Mouse (Mus musculus): ENCODE measurements around the gene Cdk17. TPM values are rescaled to one million over a fixed set of nuclear protein-coding genes. Genes with fewer than 3 reads are reported as not detected.
A peak's percentile ranks its signal among the peaks of the same experiment; 100 is the strongest.

The Cdk17 gene
- polyA plus RNA-seq, 2 experiments from 2014 or later: 32.3 to 44.2 TPM

DNA sequence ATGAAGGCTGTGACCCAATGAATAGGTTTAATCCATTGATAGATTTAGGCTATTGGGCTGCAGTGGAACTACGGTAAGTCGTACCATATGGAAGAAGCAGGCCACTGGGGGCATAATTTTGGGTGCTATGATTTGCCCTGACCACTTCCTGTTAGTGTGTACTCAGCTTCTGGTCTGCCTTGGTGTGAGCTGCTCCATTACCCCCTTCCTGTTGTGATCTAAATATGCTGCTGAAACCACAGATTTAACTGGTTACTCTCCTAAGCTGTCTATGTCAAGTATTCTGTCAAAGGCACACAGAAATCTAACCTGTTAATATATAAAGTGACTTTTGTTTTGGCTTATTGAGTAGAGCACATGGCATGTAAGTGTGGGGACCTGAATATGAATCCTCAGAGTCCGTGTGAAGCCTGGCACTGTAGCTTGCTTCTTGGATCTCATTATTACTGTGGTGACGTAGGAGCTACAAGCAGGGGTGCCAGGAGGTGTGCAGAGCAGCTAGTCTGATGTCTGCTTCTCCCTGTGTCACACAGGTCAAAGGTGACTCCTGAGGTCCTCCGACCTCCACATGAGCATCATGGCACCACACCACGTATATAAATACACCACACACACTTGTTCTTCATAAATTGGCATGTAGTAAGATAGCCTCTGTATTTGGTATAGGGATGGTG lies 10.6 kb downstream of the Cdk17 start:
- ATAC-seq: peak; percentile 89

DNA sequence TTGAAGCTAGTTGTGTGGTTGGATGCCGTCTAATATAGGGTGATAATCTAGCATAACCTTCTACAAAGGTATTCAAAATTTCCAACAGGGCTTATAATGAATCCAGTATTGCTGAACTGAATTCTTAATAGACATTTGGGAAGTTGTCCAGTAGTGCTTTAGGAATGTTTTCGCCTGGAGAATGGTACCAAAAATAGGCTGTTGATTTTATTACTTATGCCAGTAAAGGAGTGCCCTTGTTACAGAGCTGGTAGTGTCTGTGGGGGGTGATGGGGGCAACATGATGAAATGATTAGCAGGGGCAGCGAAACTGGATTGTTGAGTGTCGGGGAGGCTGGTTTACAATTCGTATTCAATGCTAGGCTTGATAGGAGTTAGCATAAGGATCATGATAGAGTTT lies 16.8 kb downstream of the Cdk17 start:
- ATAC-seq: no peak

DNA sequence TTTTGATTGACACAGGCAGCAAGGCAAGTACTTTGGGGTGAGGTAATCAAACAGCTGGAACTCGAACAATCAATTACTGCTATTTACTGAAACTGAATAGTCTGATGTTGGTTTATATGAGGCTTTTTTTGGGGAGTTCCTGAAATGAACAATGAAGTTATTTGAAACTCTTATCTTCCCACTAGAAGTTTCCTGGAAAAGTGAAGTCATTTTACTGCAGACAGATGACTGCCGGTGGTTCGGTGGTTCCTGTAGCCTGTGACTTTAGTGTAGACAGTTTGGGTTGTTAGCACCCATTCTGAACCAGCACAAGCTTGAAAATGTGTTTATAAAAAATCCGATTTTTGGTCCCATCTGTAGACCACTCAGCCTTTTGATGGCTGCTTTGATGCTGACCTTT lies 17.2 kb downstream of the Cdk17 start:
- ATAC-seq: no peak

DNA sequence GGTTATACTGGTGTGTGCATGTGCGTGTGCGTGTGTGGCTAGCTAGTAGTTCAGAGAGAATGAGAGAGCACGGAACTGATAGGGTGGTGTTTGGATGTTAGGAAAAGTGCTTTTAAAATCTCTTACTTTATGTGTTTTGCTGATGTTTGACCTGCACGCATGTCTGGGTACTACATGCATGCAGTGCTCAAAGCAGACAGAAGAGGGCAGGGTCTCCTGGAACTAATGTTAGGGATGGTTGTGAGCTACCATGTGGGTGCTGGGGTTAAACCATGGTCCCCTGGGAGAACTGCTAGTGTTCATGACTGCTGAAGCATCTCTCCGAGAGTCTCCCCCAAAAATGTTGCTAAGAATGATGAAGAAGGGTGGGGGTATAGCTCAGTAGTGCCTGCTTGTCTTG lies 18.0 kb downstream of the Cdk17 start:
- no peak for ATAC-seq

DNA sequence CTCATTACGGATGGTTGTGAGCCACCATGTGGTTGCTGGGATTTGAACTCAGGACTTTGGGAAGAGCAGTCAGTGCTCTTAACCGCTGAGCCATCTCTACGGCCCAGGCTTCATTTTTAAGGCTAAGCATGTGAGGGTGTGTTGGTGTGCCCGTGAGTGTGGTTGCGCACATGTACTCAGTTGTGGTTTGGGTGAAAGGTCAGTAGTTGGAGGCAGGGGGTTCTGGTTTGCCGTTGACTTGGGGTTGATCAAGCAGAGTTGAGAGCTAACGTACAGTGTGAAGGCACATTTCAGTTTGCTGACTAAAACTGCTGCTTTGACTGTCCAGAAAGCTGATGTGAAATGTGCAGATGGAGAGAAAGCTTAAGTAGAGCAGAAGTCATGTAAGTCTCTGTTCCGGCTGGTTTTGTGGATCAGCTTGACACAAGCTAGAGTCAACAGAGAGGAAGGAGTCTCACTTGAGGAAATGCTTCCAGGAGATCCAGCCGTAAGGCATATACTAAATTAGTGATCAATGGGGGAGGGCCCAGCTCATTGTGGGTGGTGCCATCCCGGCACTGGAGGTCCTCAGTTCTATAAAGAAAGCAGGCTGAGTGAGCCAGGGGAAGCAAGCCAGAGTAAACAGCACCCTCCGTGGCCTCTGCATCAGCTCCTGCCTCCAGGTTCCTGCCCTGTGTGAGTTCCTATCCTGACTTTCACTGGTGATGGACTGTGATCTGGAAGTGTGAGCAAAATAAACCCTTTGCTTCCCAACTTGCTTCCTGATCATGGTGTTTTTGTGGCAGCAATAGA lies 19.2 kb downstream of the Cdk17 start:
- ATAC-seq: peak; percentile 33

DNA sequence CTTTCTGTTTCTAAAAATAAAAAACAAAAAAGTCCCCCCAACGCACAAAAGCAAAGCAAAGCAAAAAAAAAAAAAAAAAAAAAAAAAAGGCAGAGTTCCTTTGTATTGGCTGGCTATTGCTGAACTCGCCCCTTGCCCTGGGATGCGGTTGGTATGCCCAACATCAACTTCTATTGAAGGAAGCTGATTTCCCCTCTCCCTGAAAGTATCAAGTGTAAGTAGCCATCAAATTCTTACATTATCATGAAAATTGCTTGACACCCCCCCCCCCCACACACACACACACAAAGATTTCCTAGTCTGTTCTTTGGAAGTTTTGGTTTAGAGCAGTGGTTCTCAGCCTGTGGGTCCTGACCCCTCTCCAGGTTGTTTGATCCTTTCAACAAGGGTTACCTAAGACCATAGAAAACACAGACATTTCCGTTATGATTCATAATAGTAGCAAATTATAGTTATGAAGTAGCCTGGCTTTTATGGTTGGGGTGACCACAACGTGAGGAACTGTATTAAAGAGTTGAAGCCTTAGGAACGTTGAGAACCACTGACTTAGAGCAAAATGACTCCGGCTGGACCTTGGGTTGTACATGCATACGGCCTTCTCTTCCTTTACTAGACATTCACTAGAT lies 23.8 kb downstream of the Cdk17 start:
- peak; percentile 7 for ATAC-seq

DNA sequence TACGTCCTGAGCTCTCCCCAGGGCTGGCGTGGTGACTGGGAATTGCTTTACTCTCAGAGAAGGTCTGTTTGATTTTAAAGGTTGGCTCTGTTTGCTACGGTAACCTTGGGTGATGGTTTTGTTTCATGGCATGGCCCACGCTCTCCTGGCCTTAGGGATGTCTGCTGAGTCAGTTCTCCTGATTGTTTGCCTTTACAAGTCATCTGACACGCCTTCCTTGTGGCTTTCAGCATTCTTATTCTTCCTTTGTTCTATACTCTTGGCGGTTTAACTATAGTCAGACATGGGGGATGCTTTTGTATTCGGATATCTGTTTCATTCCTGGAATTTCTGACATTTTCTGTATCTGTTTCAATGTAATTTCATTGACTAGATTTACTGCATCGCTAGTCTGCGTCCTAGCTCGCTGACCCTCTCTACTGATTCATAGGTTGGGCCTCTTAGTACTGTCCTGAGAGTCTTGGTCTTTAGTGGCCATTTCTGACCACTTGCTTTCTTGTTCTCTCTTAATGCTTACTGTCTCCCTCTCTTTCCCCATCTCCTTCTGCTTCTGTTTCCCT lies 27.8 kb downstream of the Cdk17 start:
- ATAC-seq: peak; percentile 12

DNA sequence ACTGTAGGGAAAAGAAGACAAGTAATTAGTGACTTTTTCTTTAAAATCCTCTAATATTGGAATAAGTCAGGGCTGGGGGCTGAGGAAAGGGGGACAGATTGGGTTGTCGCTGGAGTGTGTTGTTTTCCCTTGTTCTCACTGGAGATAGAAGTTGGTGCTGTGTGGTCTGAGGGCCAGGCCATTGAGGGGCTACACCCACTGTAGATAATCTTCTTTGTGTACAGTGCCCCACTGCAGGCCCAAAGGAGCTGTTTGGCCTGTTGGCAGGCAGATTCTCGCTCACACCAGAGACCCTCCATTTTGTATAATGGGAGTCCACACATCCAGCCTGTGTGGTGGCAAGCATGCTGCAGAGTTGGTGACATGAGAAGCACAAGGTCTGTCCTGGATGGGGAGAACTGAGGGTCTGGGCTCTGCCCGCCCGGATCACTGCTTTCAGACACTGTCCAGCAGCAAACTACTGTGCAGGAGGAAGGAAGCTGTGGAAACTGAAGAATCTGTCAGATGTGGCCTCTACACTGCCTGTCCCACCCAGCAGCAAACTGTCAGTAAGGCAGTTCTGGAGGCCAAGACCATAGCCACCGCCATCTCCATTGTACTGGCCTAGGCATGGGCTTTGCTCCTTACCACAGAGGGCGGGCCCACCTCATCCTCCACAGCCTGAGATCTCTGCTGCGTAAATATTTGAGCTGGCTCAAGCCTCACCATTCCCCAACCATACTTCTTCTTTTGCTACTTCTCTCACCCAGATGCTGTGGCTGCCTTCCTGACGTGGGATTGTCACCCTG lies 30.0 kb downstream of the Cdk17 start:
- ATAC-seq: no peak

DNA sequence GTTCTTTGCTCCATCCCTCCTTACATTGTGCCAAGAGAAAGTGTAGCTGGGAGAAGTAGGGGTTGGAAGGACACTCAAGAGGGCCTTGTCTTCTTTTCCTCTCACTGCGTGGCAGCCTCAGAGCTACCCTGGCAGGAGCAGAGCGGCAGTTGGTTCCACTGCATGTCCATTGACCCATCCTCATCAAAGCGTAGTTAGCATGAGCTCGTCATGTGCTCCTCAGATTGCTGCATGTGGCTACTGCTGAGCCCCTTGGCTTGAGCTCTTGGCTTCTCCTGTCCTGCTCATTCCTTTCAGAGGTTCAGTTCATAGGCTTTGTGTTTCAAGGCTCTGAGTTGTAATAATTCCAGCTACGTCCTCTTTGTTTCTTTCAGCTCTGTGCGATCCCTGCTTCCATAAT lies 36.4 kb downstream of the Cdk17 start:
- ATAC-seq: no peak

DNA sequence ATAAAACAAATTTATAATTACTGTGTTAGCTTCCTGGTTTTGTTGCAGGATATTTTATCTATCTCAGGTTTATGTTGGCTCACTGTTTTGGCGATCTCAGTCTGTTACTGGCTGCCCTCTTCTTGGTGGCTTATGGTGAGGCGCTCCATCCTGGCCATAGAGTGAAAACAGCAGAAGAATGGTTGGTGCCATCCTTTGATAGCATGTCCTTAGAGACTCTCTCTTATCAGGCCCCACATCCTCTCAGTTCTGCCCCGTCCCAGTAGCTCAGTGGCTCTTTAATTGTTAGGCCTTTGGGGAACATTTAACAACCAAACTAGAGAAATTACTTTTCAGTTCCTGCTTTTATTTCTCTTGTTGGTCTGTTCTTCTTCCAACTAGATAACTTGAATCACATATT lies 38.3 kb downstream of the Cdk17 start:
- ATAC-seq: no peak

DNA sequence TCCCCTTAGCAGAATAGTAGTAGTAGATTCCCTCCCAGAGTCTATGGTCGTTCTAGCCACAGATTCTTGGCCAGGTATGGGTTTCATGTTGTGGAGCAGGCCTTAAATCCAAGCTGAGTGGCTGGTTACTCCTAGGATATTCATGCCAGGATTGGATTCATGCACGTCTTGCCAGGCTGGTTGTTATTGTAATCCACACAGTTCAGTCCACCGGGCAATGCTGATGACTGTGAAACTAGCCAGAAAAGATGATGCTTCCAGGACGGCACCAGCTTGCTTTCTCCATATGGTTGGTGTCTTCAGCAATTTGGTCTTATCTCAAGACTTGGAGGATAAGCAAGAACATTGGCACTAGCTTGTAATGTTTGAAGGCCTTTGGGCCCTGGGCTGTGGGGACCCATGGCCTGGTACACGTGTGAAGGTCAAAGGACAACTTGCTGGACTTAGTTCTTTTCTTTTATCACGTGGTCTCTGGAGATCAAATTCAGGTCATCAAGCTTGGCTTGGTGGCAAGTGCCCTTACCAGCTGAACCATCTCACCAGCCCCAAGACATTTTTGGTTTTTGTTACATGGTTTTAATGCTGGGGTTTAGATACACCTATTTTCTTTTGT lies 41.3 kb downstream of the Cdk17 start:
- ATAC-seq: no peak

DNA sequence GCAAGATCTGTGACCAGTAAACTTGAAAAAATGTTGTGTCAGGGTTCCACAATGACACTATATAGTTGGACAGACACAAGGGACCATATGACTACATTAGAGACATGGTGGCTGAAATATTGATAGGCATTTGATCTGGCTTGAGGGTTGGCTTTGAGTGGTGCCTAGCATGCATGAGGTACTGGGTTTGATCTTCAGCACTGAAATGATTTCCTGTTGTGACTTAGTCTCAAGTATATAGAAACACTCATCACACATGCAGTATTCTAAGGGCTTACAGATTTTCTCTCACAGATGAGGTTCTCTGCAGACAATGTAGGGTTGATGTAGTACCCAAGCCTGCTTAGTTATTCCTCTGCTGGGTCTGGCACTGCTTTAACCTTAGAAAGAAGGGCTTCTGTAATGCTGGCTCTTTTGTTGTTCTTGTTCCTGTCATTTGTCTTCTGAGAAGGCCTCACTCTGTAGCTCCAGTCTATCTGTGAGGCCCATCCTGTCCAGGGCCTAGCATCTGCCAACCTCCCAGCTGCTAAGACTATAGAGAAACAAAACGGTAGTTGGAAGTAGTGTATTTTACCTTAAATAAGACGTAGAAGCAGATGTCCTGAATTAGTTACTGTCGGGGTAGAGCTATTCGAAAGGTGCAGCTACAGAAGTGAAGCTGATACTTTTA lies 44.7 kb downstream of the Cdk17 start:
- peak; percentile 65 for ATAC-seq

DNA sequence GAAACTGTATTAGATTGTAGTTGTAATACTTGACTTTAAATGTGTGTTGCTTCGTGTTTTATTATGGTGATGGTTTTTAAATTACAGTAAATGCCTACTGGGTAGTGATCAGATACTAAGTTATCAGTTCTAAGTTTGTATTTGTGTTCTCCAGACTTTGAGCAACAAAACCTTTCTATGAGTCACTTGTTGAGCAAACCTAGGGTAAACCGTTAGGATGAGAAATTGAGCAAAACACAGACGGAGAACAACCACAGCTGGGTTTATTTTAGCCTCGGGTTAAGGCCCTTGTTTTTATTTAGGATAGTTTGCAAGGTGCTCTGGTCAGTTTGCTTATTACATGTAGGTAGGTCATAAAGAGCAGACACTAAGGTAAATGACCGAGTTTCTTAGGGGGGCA lies 46.5 kb downstream of the Cdk17 start:
- no peak for ATAC-seq

DNA sequence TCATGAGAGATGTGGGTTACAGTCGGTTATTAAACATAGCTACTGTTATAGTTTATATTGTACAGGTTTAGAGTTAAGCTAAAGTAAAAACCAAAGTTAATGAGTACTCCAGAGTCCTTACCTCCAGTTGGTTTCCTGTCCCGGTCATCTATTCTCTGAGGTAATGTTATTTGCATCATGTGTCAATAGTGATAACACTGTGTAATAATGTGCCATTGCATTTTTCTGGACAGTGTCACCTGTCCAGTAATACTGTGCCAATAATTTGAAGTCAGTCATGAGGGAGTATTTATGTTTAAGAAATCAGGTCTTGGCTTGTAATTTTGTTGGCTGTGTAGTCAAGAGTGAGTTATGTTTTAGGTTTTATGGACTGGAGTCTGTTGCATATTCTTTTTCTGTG lies 52.0 kb downstream of the Cdk17 start:
- no peak for ATAC-seq

DNA sequence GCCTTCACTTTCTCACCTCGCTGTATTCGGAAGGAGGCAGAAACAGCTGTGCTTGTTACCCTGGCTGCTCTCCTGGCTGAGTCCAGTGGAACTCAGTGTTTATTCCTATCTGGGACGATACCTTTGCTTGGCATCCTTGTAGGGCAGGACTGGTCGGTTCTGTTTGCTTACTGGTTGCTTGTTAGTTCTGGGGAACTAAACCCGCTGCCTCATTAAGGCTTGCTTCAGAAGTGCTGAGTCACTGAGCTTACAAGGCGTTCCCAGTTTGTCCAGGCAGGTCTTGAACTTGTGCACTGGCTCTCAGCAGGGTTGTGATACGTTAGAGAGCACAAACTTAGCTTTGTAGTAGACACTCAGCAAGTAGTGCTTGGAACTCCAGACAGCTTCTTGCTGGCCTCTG lies 52.7 kb downstream of the Cdk17 start:
- ATAC-seq: no peak

DNA sequence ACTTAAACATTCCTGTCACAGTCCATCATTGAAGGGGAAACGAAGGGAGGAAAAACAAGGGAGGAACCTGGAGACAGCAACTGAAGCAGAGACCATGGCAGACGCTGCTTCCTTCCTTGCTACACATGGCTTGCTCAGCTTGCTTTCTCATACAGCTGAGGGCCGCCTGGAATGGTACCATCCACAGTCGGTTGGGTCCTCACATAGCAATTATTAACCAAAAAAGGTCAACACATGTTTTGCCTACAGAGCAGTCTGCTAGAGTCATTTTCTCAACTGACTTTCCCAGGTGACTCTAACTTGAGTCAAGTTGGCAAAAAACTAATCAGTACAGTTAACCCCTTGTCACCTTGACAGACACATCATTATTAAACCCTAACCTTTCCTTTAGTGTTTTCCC lies 53.6 kb downstream of the Cdk17 start:
- no peak for ATAC-seq

DNA sequence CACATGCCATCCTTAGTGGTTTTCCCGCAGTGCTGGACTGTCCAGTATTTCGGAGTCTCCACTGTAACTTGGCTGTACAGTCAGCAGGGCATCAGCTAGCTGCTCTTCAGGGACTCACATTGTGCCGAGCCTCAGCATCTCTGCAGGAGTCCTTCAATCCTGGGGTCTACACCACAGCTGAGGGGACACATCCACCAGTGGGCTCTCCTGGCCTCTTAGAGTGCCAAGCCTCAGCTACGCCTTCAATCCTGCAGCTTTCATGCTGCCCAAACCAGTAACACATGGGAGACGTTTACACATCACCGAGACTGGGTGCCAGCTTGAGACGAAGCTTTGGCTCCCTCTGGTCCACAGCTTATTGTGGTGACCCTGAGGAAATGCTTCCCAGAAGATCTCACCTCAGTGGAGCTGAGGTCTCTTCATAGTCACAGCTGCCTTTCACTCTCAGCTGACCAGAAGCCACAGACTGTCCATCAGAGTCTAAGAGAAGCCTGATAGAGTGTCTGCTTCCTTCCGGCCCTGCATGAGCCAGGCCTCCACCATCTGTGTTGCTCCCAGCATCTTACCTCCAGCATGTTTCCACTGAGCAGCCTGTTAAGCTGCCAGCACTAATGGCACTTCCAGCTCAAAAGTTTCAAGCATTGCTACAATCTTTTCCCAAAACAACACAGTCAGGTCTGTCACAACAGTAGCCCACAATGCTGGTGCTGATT lies 54.5 kb downstream of the Cdk17 start:
- no peak for ATAC-seq

DNA sequence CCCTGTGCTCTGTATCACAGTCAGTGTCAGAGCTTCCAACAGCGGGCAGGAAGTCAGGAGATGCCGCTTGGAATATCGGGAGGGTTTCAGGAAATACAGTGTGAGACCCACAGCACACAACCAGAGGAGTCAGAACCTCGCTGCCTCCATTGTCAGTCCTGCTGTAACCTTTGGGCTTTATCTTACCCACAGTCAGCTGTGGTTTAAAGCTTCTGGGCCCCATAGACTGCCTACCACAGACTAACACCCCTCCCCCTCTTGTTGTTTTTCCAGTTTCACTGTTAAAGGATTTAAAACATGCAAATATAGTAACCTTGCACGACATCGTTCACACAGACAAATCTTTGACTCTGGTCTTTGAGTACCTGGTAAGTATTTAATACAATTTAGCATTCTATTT lies 65.1 kb downstream of the Cdk17 start:
- ATAC-seq: peak; percentile 50

DNA sequence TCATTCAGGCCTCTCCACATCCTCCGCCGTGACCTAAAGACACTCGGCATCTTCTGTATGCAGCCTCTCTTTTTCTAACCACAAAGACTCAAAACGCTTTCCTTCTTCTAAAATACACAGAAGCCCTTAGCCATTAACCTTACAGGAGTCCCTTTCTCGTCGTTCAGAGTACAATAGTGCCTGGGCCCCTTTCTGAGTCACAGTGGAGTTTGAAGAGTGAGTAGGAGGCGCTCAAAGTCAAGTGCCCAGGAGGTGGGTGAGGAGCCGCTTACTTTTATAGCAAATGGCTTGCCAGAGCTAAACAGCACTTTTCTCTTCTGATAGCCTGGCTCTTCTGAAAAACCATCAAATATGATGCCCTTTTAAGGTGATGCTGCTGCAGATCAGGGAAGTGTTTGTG lies 67.2 kb downstream of the Cdk17 start:
- peak; percentile 89 for ATAC-seq

DNA sequence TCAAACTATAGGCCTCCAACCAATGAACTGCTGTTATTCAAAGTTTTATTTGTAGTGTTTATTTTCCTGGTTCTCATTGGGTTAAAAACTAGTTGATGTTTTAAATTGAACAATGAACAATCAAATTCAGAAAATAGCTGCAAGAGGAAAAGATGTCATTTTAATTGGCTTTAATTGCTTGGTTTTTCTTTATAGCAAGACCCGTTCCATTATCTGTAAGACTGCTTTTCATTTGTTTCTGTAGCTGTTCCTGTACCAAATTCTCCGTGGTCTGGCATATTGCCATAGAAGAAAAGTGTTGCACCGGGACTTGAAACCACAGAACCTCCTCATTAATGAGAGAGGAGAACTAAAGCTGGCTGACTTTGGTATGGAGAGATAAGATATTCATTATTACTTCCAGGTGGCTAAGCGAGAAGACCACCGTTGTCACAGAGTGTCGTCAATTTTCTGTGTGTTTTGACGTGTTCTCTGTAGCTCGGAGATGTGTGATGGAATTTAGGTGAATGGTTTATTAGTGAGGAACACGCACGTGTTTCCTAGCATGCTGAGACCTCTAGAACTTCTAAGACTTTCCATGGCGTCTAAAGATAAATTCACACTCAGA lies 67.8 kb downstream of the Cdk17 start:
- ATAC-seq: no peak

DNA sequence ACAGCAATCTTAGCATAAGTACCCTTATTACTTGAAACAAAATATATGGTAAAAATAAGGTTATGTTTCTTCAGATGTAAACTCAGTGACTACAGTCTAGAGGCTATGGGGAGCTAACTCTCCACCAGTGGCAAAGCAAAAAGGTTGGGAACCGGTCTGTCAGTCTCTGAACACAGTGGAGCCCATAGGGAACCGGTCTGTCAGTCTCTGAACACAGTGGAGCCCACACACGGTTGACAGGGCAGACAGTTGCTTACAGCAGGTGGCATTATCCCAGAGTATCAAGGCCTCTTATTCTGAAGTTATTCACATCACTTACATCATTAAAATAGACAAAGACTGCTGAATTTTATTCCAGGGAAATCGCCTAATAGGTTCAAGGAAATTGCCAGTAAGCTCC lies 70.8 kb downstream of the Cdk17 start:
- ATAC-seq: no peak
